Mouse (Mus musculus) cerebellum, postnatal 14 days (tissue): Measurements from ENCODE around the gene Ncbp1.

Source experiments
- DNase-seq, 2 experiments: peaks; one replicate each; pipeline ENCODE4 v3.0.0; 2021; ENCODE audit warnings: mixed read lengths in 2 of 2

The Ncbp1 gene

GRCm38 (mm10) chr4:46202562-46203126 is 64.2 kb downstream of the Ncbp1 start:
- DNase-seq = peak; percentile 70 to 74

DNA sequence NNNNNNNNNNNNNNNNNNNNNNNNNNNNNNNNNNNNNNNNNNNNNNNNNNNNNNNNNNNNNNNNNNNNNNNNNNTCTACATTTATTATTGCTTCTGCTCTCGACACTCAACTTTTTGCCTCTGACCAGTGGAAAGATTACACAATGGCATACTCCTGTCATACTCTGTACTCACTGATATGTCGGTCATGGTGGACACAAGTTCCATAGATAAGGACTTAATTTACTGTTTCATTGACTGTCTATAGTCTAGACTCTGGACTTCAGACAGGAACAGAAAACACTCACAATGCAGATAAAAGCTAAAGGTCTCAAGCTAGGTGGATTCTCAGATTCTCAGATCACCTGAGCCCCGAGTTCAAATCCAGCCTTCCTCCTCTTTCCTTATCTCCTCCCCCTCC is 82.7 kb downstream of the Ncbp1 start:
- DNase-seq = no peak
